Mouse (Mus musculus) C2C12 (cell line): Measurements from ENCODE around the gene Hdac4. TPM values are rescaled to one million over a fixed set of nuclear protein-coding genes. Genes with fewer than 3 reads are reported as not detected.

Experiments used
- H3K27me3 ChIP-seq: one replicate; pipeline ENCODE4 v1.6.1; 2011; ENCODE audit not compliant: control insufficient read depth, insufficient read depth, insufficient read length
- H3K36me3 ChIP-seq: one replicate; pipeline ENCODE4 v1.6.1; 2011; ENCODE audit not compliant: control insufficient read depth, insufficient read depth
- H3K4me3 ChIP-seq: one replicate; pipeline ENCODE4 v1.5.1; 2011; ENCODE audit warnings: mild to moderate bottlenecking, control low read depth; ENCODE audit not compliant: poor library complexity, insufficient read depth, severe bottlenecking
- H3K79me2 ChIP-seq: one replicate; pipeline ENCODE4 v1.6.1; 2011; ENCODE audit not compliant: control insufficient read depth, insufficient read depth
- H3K79me3 ChIP-seq: one replicate; pipeline ENCODE4 v1.6.1; 2011; ENCODE audit warnings: low read depth, control low read depth
- H3ac ChIP-seq: one replicate; pipeline ENCODE3; 2011; ENCODE audit warnings: low read depth; ENCODE audit not compliant: control insufficient read depth, insufficient read length
- CEBPB ChIP-seq: IDR thresholded peaks from one replicate; pipeline ENCODE4 v1.6.1; 2011; ENCODE audit warnings: low read depth, mild to moderate bottlenecking, control low read depth, moderate library complexity
- CTCF ChIP-seq: IDR thresholded peaks from one replicate; pipeline ENCODE4 v1.5.1; 2011; ENCODE audit not compliant: control insufficient read depth, insufficient read depth, insufficient read length
- FOSL1 ChIP-seq: IDR thresholded peaks from one replicate; pipeline ENCODE4 v1.8.0; 2011; ENCODE audit warnings: mild to moderate bottlenecking, low read length; ENCODE audit not compliant: poor library complexity, insufficient read depth, severe bottlenecking
- MAX ChIP-seq: IDR thresholded peaks from one replicate; pipeline ENCODE4 v1.6.1; 2011; ENCODE audit warnings: mild to moderate bottlenecking, control low read depth
- MYOD1 ChIP-seq: IDR thresholded peaks from one replicate; pipeline ENCODE4 v1.6.1; 2011; ENCODE audit warnings: low read depth; ENCODE audit not compliant: control insufficient read depth, insufficient read length
- MYOG ChIP-seq: IDR thresholded peaks from one replicate; pipeline ENCODE4 v1.6.1; 2011; ENCODE audit not compliant: control insufficient read depth, insufficient read length; ENCODE audit errors: extremely low read depth
- USF1 ChIP-seq: IDR thresholded peaks from one replicate; pipeline ENCODE4 v1.6.1; 2011; ENCODE audit warnings: low read depth, mild to moderate bottlenecking, control low read depth, moderate library complexity
- polyA plus RNA-seq: library from polyadenylated mRNA; unstranded; fragments of >200 nt; fragmentation: generic; extraction: Trizol; gene quantifications from one replicate; pipeline ENCODE4 v1.2.1, GENCODE M21; 2012; ENCODE audit warnings: missing spikeins

The Hdac4 gene
- polyA plus RNA-seq, 1 experiment, result 9.6 TPM

DNA sequence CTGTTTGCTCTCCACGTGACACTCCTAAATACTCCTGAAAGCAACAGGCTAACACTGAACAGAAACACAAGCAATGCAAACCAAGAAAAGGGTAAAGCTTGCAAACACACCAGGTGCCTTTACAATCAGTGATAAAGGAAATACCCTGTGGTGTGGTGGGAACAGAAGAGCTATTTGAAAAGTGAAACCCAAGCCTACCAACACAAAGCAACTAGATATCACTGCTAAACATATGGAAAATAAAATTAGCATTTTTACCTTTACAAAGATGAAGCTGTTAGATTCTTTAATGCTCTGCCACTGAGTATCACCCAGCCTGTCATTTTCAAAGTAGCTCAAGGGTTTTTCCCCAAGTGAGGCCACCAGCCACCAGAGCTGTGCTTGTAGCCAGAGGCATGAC, 191.4 kb downstream of the Hdac4 start:
- Histone ChIP-seq H3ac (no peak overlapping the region), H3K4me3 (no peak overlapping the region)

DNA sequence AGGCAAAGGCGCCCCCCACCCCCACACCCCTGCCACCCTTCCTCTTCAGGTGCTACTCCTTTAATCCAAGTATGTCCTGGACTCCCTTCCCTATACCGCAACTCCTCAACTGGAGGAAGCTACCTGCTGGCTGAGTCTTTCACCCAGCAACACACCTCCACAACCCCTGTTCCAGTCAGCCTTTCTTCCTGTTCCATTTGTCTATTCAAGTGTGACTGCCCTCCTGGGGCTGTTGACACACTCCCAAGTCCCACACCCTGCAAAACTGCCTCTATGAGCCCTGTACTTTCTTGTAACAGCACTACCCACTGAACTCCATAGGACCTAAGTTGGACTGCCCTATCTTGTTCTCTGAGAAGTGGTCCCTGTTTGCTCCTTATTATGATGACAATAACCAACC, 195.3 kb downstream of the Hdac4 start:
- H3K36me3 ChIP-seq, result no peaks in the 10 kb centered on the region
- no peaks in the 10 kb centered on the region for H3K79me2 ChIP-seq
- H3K4me3 ChIP-seq, result no peak overlapping the region
- TF ChIP-seq USF1, result no peak
- no peak for TF ChIP-seq FOSL1
- TF ChIP-seq MAX, result no peak
- TF ChIP-seq MYOG, result no peak
- no peak for TF ChIP-seq CEBPB
- no peak for TF ChIP-seq CTCF
- TF ChIP-seq MYOD1, result no peak
- H3K79me3 ChIP-seq, result no peaks in the 10 kb centered on the region
- no peak overlapping the region for H3ac ChIP-seq
- H3K27me3 ChIP-seq, result no peaks in the 10 kb centered on the region

More for the DNA sequence above, 191.4 kb downstream of the Hdac4 start:
- H3K79me3 ChIP-seq, result no peaks in the 10 kb centered on the region
- no peaks in the 10 kb centered on the region for H3K79me2 ChIP-seq
- TF ChIP-seq FOSL1, result no peak
- no peak for TF ChIP-seq CTCF
- TF ChIP-seq MYOD1, result no peak
- no peak for TF ChIP-seq USF1
- TF ChIP-seq MAX, result no peak
- no peak for TF ChIP-seq MYOG
- TF ChIP-seq CEBPB, result no peak
- H3K27me3 ChIP-seq, result no peaks in the 10 kb centered on the region
- H3K36me3 ChIP-seq, result no peaks in the 10 kb centered on the region

DNA sequence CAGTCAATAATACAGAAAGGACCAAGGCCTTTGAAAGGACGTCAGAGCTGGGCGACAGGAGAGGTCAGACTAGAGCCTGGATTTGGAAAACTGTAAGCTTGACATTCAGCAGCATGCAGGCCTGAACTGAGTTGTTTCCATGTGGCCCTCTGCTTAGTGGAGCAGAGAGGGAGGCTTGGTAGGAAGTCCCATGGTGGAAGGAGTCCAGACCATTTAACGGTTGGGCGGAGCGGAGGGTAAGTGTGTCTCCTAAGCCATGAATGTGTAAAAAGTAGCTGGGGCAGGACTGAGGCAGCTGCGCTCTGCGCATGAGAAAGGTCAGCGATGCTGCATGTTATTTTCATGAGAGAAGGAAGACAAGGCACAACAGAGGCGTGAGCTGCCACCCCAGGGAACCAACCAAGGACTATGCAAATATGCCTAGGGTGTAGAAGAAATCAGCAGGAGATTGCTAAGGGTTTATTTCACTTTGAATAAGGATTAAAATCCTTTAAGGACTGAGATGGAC, 201.8 kb downstream of the Hdac4 start:
- peaks cover 17% of the 10 kb centered on the region for H3K36me3 ChIP-seq
- no peak overlapping the region for H3K4me3 ChIP-seq
- no peaks in the 10 kb centered on the region for H3K27me3 ChIP-seq

DNA sequence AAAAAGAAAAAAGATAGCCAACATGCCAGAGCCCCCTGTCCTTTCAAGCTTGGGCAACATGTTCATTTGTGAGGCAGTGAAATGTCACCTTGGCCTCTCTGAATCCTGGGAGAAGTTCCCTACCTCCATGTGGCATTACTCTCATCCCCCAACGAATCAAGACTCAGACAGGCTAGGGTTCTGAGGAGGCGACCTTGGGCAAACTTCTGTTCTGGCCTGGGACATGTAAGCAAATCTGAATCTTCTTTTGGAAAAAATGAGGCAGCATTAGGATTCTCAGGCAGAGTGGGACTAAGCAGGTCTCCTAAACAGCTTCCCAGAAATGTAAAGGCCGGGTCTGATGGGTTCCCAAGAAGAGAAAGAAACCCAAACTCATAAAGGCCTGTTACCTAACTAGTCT, 202.8 kb downstream of the Hdac4 start:
- Histone ChIP-seq H3ac (no peak overlapping the region), H3K79me3 (no peaks in the 10 kb centered on the region), H3K4me3 (no peak overlapping the region), H3K27me3 (no peaks in the 10 kb centered on the region), H3K79me2 (no peaks in the 10 kb centered on the region), H3K36me3 (peaks cover 17% of the 10 kb centered on the region)
- TF ChIP-seq CTCF (no peak), MYOD1 (no peak), CEBPB (no peak), FOSL1 (no peak), USF1 (no peak)

More for the DNA sequence above, 201.8 kb downstream of the Hdac4 start:
- H3K79me2 ChIP-seq, result no peaks in the 10 kb centered on the region
- TF ChIP-seq CEBPB, result no peak
- no peak for TF ChIP-seq MYOD1
- TF ChIP-seq USF1, result no peak
- TF ChIP-seq CTCF, result no peak
- TF ChIP-seq FOSL1, result no peak
- no peak for TF ChIP-seq MYOG
- TF ChIP-seq MAX, result no peak
- no peaks in the 10 kb centered on the region for H3K79me3 ChIP-seq
- no peak overlapping the region for H3ac ChIP-seq

DNA sequence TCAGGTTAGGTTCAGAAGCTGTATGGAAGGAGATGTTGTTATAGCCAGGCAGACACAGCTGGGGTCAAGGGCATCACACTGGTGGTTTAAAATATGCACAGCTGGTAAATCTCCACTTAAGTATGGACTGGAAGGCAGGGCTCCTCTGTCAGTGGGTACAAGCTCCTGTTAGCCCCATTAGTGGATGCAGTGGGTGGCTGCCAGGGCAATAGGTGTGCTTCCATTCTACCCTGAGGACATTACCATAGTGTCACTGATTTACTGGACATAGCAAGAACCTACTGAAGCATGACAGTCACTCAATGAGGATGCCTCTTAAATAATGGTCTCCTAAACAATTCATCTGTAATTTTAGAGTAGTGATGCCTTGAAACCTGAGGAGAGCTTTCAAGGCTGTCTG, 203.9 kb downstream of the Hdac4 start:
- Histone ChIP-seq H3ac (no peak overlapping the region), H3K79me3 (no peaks in the 10 kb centered on the region), H3K79me2 (no peaks in the 10 kb centered on the region), H3K4me3 (no peak overlapping the region), H3K27me3 (no peaks in the 10 kb centered on the region), H3K36me3 (peaks cover 19% of the 10 kb centered on the region)
- TF ChIP-seq MAX, result no peak
- TF ChIP-seq CEBPB, result no peak
- TF ChIP-seq CTCF, result no peak
- TF ChIP-seq FOSL1, result no peak
- no peak for TF ChIP-seq MYOD1
- TF ChIP-seq MYOG, result no peak
- TF ChIP-seq USF1, result no peak

DNA sequence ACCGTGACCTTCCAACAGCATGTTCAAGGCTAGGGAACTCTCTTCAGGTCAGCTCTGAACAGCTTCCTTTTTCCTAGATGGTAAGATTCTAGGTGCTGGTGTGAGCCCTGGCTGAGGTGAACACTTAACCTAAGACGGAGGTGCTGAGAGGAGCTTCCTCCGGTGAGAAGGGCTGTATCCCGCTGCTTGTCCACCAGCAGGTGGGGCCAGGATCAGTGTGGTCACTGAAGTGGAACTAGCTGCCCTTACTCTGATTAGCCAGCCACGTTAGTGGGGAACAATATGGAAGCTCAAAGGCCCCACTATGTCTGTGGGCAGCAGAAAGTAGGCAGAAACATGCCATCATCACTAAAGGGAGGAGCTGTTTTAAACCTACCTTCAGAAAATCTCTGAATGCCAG, 204.6 kb downstream of the Hdac4 start:
- Histone ChIP-seq H3ac (no peak overlapping the region), H3K79me3 (no peaks in the 10 kb centered on the region), H3K79me2 (no peaks in the 10 kb centered on the region), H3K4me3 (no peak overlapping the region), H3K36me3 (peaks cover 19% of the 10 kb centered on the region), H3K27me3 (no peaks in the 10 kb centered on the region)
- TF ChIP-seq MAX (no peak), MYOD1 (no peak), FOSL1 (no peak), MYOG (no peak), USF1 (no peak), CEBPB (no peak), CTCF (no peak)
